Mouse (Mus musculus): ENCODE results near the gene Coasy.

DNA sequence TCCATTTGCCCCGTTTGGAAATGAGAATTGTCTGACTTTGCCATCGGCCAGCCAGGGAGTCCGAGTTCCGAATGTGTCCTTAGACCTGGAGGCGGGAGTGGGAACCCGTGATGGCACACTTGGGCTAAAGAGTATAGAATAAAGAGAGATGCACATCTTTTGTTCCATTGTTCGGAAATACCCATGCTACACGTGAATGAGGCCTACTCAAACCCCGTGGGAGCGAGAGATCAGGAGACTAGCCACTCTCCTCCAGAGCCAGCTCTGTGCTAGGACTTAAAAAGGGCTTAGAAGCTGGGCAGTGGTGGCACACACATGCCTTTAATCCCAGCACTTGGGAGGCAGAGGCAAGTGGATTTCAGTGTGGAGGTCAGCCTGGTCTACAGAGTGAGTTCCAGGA, 22.9 kb upstream of the Coasy start:
- no peak for TF ChIP-seq CTCF (IDR thresholded peaks at IDR 0.05; ENCODE audit: low read depth, low read length)
- TF ChIP-seq POLR2A (IDR thresholded peaks at IDR 0.05; ENCODE audit: extremely low read depth, insufficient read depth, low read length) = no peak
